Mouse (Mus musculus) testis, adult 2 months (tissue): ENCODE data around the gene Myo1c. TPM values are rescaled to one million over a fixed set of nuclear protein-coding genes. Genes with fewer than 3 reads are reported as not detected.

Experiments used
- H3K27ac ChIP-seq: fragments of 200-500 bp; 2 replicates; pipeline ENCODE4 v1.5.1; 2012; ENCODE audit warnings: low read depth, low read length; ENCODE audit not compliant: control insufficient read depth, insufficient read depth
- H3K27me3 ChIP-seq: fragments of 200-500 bp; 2 replicates; pipeline ENCODE4 v1.6.1; 2012; ENCODE audit warnings: mild to moderate bottlenecking, low read length, moderate library complexity; ENCODE audit not compliant: control insufficient read depth, insufficient read depth
- H3K36me3 ChIP-seq: fragments of 200-500 bp; 2 replicates; pipeline ENCODE4 v1.6.1; 2012; ENCODE audit warnings: mild to moderate bottlenecking, low read length; ENCODE audit not compliant: control insufficient read depth, insufficient read depth
- H3K4me1 ChIP-seq: fragments of 200-500 bp; 2 replicates; pipeline ENCODE4 v1.6.1; 2012; ENCODE audit warnings: low read length; ENCODE audit not compliant: control insufficient read depth, insufficient read depth
- H3K4me3 ChIP-seq: fragments of 200-500 bp; 2 replicates; pipeline ENCODE4 v1.5.1; 2012; ENCODE audit warnings: low read depth, mild to moderate bottlenecking, low read length, moderate library complexity, mixed read lengths; ENCODE audit not compliant: control insufficient read depth
- CTCF ChIP-seq: fragments of 200-500 bp; IDR thresholded peaks from 2 replicates; pipeline ENCODE4 v1.5.1; 2012; ENCODE audit warnings: low read depth, mild to moderate bottlenecking, inconsistent platforms, low read length, moderate library complexity; ENCODE audit not compliant: control insufficient read depth, insufficient read depth, insufficient replicate concordance
- POLR2A ChIP-seq: fragments of 200-500 bp; IDR thresholded peaks from 2 replicates; pipeline ENCODE4 v1.6.1; 2012; ENCODE audit warnings: low read depth, mild to moderate bottlenecking, inconsistent platforms, low read length, moderate library complexity; ENCODE audit not compliant: control insufficient read depth
- polyA plus RNA-seq: library from polyadenylated mRNA; depleted of rRNA; stranded (reverse); fragments of >200 nt; gene quantifications from 2 replicates; pipeline ENCODE4 v1.2.3, GENCODE M21; 2012

The Myo1c gene
- polyA plus RNA-seq, 1 experiment, result 41.3 TPM

DNA sequence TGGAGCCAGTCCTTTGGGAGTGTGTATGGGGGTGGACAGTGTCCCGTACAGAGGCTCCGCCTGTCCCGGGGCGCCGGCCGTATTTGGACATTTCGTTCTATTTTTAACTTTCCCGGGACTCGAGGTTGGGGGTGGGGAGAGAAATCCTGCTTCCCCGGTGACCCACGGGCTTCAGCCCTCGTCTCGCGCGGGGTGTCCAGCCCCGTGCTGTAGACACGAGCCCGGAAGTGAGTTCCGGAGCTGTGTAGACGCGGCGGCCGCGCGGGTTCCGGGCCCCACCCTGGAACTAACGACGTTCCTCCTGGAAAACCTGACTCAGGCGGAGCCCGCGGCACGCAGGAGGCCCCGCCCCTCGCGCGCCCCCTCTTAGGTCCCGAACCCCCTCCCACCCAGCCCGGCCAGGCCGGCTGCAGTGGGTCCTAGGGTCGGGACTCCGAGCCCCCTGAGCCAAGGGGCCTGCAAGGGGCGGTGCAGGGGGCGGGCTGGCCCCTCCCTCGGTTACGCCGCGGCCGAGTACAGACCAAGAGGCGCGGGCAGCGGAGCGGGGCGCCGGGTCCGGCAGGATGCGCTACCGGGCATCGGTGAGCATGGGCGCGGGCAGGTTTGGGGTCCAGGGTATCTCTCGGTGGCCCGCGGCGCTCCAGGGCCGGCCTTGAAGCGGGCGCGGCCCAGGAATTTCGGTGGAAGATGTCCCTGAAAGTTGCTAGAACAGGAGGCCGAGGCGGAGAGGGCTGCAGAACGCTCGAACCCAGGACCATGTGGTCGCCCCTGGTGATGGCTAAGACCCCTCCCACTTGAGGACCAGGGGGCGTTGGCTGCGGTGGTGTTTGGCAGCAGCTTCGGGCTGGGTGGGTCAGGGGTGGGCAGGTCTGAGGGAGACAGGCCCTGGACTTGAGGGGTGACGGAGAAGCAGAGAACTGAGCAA, 5.6 kb downstream of the Myo1c start:
- H3K27me3 ChIP-seq, result no peaks in the 10 kb centered on the region
- no peak for TF ChIP-seq CTCF
- TF ChIP-seq POLR2A, result peak; percentile 31; the same call in 1 of the 2 replicates
- peaks cover 58% of the 10 kb centered on the region for H3K4me1 ChIP-seq

DNA sequence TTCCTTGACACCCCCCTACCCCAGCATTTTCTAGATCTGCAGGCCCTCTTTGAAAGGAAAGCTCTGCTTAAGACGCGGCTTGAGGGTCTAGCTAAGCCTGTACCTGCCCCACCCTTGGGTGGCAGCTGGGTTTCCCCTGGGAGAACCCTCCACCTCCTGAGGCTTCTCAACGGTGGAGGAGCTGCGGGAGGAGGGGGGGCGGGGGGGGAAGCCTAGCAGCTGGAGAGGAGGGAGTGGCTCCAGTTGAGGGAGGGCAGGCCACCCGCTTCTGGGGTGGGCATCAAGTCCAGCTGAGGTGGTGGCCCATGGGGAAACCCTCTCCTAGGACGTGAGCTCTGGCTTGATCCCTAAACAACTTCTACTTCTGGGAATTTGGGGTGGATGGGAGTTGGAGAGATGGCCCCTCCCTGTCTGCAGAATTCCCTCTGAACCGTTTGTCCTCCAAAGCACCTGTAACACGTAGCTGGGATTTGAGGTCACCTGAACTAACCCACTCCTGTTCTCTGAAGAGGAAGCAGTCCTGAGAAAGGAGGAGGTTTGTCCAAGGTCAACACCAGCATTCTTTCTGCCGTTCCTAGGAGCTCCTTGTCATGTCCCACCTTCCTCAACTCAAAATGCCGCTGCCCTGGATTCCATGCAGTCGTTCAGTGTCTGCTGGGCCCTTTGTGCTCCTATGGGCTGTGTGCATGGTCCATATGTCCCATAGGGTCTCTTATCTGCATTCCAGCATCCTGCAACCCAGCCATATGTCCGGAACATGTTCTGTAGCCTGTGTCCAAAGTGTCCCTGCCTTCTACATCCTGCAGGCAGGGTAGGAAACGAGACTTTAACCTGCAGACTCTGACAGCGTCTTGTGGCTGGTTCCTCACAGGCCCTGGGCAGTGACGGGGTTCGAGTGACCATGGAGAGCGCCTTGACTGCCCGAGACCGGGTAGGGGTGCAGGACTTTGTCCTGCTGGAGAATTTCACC, 6.6 kb downstream of the Myo1c start:
- TF ChIP-seq CTCF, result no peak
- no peak for TF ChIP-seq POLR2A
- peak overlapping the region; percentile 81 for H3K4me3 ChIP-seq
- H3K27me3 ChIP-seq, result no peaks in the 10 kb centered on the region
- H3K27ac ChIP-seq, result peak overlapping the region; percentile 59
- H3K36me3 ChIP-seq, result peaks cover 1% of the 10 kb centered on the region
- H3K4me1 ChIP-seq, result peaks cover 47% of the 10 kb centered on the region

More for the DNA sequence above, 5.6 kb downstream of the Myo1c start:
- peak overlapping the region; percentile 81 for H3K4me3 ChIP-seq
- H3K27ac ChIP-seq, result peak overlapping the region; percentile 80
- H3K36me3 ChIP-seq, result no peaks in the 10 kb centered on the region; the same call in 1 of the 2 replicates

DNA sequence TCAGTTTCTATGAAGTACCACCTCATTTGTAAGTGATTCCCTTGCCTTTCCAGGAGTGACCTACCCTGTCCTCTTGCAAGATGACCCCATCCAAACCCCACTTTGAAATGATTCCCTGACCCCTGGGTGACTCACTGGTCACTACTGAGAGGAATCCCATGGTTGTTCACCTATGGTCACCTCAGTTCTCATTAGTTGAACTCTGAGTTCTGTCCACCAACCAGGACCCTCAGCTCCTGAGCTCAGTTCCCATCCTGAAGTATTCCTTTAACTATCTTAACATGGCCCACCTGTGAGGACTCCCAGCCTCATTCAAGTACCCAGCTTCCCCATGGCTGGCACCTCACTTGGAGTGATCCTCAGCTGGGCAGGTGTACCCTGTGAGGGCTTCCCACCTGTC, 7.5 kb downstream of the Myo1c start:
- no peak overlapping the region for H3K4me3 ChIP-seq
- H3K27me3 ChIP-seq, result no peaks in the 10 kb centered on the region
- peaks cover 38% of the 10 kb centered on the region for H3K4me1 ChIP-seq
- no peak for TF ChIP-seq CTCF
- TF ChIP-seq POLR2A, result no peak
- peaks cover 1% of the 10 kb centered on the region for H3K36me3 ChIP-seq
- H3K27ac ChIP-seq, result no peak overlapping the region

DNA sequence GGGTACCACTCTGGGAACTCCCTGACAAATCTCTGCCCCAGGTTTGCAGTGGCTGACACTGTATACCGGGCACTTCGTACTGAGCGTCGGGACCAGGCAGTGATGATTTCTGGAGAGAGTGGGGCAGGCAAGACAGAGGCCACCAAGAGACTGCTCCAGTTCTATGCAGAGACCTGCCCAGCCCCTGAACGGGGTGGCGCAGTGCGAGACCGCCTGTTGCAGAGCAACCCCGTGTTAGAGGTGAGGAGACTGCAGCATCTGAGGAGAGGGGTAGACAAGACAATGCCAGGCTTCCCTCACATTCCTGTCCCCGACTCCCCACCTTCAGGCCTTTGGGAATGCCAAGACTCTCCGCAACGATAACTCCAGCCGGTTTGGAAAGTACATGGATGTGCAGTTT, 8.0 kb downstream of the Myo1c start:
- H3K27ac ChIP-seq, result no peak overlapping the region

DNA sequence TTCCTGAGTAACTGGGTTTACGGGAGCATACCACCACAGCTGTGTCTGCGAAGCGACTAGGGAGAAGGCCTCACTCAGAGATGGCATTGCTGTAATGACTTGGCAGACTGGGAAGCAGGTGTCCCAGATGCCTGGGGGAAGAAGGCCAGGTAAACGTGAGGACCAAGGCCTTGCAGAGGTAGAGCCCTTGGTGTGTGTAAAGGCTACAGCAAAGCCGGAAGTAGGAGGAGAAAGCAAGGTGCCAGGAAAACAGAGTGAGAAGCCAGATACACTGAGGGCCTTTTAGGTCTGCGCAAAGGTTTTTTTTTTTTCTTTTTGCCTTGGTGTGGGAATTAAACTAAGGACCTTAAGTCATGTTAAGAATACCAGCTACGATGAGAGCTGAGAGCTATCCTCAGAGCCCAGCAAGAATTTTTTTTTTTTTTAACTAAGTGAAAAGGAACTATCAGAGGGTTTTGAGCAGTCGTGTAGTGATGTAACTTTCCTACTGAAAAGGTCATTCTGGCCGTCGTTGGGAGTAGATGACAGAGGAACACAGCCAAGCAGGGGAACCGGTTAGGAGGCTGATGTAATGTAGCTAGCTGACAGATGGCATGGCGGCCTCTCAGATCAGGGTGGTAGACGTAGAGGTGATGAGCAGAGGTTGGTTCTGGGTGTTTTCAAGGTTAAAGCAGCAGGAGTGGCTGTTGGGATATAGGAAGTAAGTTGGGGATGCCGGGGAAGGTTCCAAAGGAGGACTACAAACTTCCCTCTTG, 8.9 kb downstream of the Myo1c start:
- H3K27me3 ChIP-seq, result no peaks in the 10 kb centered on the region
- no peak overlapping the region for H3K4me3 ChIP-seq
- TF ChIP-seq CTCF (no peak), POLR2A (no peak)
- peaks cover 29% of the 10 kb centered on the region for H3K4me1 ChIP-seq
- H3K27ac ChIP-seq, result no peak overlapping the region
- H3K36me3 ChIP-seq, result peaks cover 1% of the 10 kb centered on the region

More for the DNA sequence above, 8.0 kb downstream of the Myo1c start:
- Histone ChIP-seq H3K4me1 (peaks cover 35% of the 10 kb centered on the region), H3K4me3 (no peak overlapping the region), H3K27me3 (no peaks in the 10 kb centered on the region), H3K36me3 (peaks cover 1% of the 10 kb centered on the region)
- no peak for TF ChIP-seq POLR2A
- no peak for TF ChIP-seq CTCF

DNA sequence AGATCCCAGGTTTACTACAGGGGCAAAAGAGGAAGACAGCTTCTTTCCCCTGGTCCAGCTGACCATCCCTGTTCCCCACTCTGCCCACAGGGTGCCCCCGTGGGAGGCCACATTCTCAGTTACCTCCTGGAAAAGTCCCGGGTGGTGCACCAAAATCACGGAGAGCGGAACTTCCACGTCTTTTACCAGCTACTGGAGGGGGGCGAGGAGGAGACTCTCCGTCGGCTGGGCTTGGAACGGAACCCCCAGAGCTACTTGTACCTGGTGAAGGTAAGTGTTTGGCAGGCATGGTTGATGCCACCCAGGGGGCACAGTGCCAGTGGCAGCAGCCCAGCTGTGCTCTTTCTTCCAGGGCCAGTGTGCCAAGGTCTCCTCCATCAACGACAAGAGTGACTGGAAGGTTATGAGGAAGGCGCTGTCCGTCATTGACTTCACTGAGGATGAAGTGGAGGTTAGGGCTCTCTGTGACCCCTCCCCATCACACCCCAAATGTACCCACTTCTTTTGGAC, 9.8 kb downstream of the Myo1c start:
- Histone ChIP-seq H3K27ac (no peak overlapping the region), H3K4me3 (no peak overlapping the region)
- TF ChIP-seq CTCF (no peak), POLR2A (no peak)

More for the DNA sequence above, 9.8 kb downstream of the Myo1c start:
- H3K27me3 ChIP-seq, result no peaks in the 10 kb centered on the region
- peaks cover 1% of the 10 kb centered on the region for H3K36me3 ChIP-seq
- peaks cover 20% of the 10 kb centered on the region for H3K4me1 ChIP-seq
